Mouse (Mus musculus) limb, embryonic 11.5 days (tissue): ENCODE measurements around the gene Gm44503. TPM values are rescaled to one million over a fixed set of nuclear protein-coding genes. Genes with fewer than 3 reads are reported as not detected.
A peak's percentile ranks its signal among the peaks of the same experiment; 100 is the strongest.

Experiments used
- ATAC-seq: fragments of 200-750 bp; cut with Nextera tagmentation; 2 replicates; pipeline ENCODE4 v1.8.0; 2017; ENCODE audit warnings: low read depth; ENCODE audit not compliant: insufficient number of reproducible peaks, low FRiP score, low TSS enrichment
- DNase-seq: peaks from one replicate; pipeline ENCODE4 v3.0.0-alpha.2; 2015; ENCODE audit warnings: low spot score
- H3K27ac ChIP-seq: fragments of 300-500 bp; sonication (generic); replicated peaks from 2 replicates; pipeline ENCODE4 v1.5.1; 2014; ENCODE audit warnings: low read depth, mild to moderate bottlenecking, low read length
- H3K27me3 ChIP-seq: fragments of 300-500 bp; sonication (generic); 2 replicates; pipeline ENCODE4 v1.6.1; 2014; ENCODE audit warnings: mild to moderate bottlenecking, low read length, mixed read lengths; ENCODE audit not compliant: control insufficient read depth, insufficient read depth
- H3K36me3 ChIP-seq: fragments of 300-500 bp; sonication (generic); 2 replicates; pipeline ENCODE4 v1.6.1; 2014; ENCODE audit warnings: mild to moderate bottlenecking, low read length, moderate library complexity, mixed read lengths; ENCODE audit not compliant: control insufficient read depth, insufficient read depth
- H3K4me1 ChIP-seq: fragments of 300-500 bp; sonication (generic); 2 replicates; pipeline ENCODE4 v1.6.1; 2014; ENCODE audit warnings: low read length, mixed read lengths; ENCODE audit not compliant: control insufficient read depth, insufficient read depth
- H3K4me2 ChIP-seq: fragments of 300-500 bp; sonication (generic); 2 replicates; pipeline ENCODE4 v1.6.1; 2014; ENCODE audit warnings: low read depth, mild to moderate bottlenecking, moderate library complexity; ENCODE audit not compliant: severe bottlenecking
- H3K4me3 ChIP-seq: fragments of 300-500 bp; sonication (generic); 2 replicates; pipeline ENCODE4 v1.5.1; 2014; ENCODE audit warnings: low read depth, low read length
- H3K9ac ChIP-seq: fragments of 300-500 bp; sonication (generic); 2 replicates; pipeline ENCODE4 v1.6.1; 2014; ENCODE audit warnings: mild to moderate bottlenecking, low read length
- H3K9me3 ChIP-seq: fragments of 300-500 bp; sonication (generic); 2 replicates; pipeline ENCODE4 v1.6.1; 2016; ENCODE audit warnings: low read length; ENCODE audit not compliant: control insufficient read depth
- WGBS: fragments of 180-500 bp; shearing (Covaris S2); extraction: QIAGEN DNeasy Blood & Tissue Kit; methylation state at CpG from one replicate; pipeline ENCODE4 v1.1.7; 2014; 5-methylcytosine and 5-hydroxymethylcytosine counted together
- polyA plus RNA-seq: library from polyadenylated mRNA; unstranded; fragments of >200 nt; fragmentation: Nextera tagmentation; extraction: Ambion mirVana; gene quantifications from 2 replicates; pipeline ENCODE4 v1.2.1, GENCODE M21; 2014

Gene Gm44503
- polyA plus RNA-seq, 1 experiment from 2014 or later = not detected

GRCm38 (mm10) chr9:72955546-72955945, 3.1 kb upstream of the Gm44503 start:
- DNase-seq (peak; percentile 63), ATAC-seq (no peak)
- H3K4me3 ChIP-seq = no peak overlapping the region
- H3K4me1 ChIP-seq = peaks cover 2% of the 10 kb centered on the region; the same call in 1 of the 2 replicates
- no peaks in the 10 kb centered on the region for H3K27me3 ChIP-seq
- WGBS = 9% methylated on average over 1 of the region's 1 CpGs
- H3K36me3 ChIP-seq = no peaks in the 10 kb centered on the region
- no peak overlapping the region for H3K4me2 ChIP-seq
- H3K9me3 ChIP-seq = no peaks in the 10 kb centered on the region
- no peak overlapping the region for H3K9ac ChIP-seq
- no peak overlapping the region for H3K27ac ChIP-seq

- Histone ChIP-seq H3K4me2 (no peak overlapping the region), H3K9me3 (no peaks in the 10 kb centered on the region), H3K9ac (no peak overlapping the region), H3K36me3 (no peaks in the 10 kb centered on the region), H3K4me1 (peaks cover 2% of the 10 kb centered on the region; the same call in 1 of the 2 replicates), H3K27me3 (no peaks in the 10 kb centered on the region), H3K27ac (no peak overlapping the region), H3K4me3 (no peak overlapping the region)
- DNase-seq = no peak
- ATAC-seq = no peak
- WGBS = 66% methylated on average over 8 of the region's 8 CpGs
These were observed 2.7 kb downstream of the Gm44503 start for GRCm38 (mm10) chr9:72961346-72961745.

GRCm38 (mm10) chr9:72961959-72962358, 3.3 kb downstream of the Gm44503 start:
- H3K27me3 ChIP-seq = no peaks in the 10 kb centered on the region
- no peaks in the 10 kb centered on the region for H3K36me3 ChIP-seq
- H3K4me1 ChIP-seq = peaks cover 2% of the 10 kb centered on the region; the same call in 1 of the 2 replicates
- H3K4me3 ChIP-seq = no peak overlapping the region
- no peak overlapping the region for H3K27ac ChIP-seq
- 84% methylated on average over 15 of the region's 15 CpGs for WGBS
- H3K9ac ChIP-seq = no peak overlapping the region
- no peak overlapping the region for H3K4me2 ChIP-seq
- H3K9me3 ChIP-seq = no peaks in the 10 kb centered on the region
- DNase-seq (no peak), ATAC-seq (no peak)

- Histone ChIP-seq H3K4me1 (no peaks in the 10 kb centered on the region), H3K27me3 (no peaks in the 10 kb centered on the region), H3K36me3 (no peaks in the 10 kb centered on the region), H3K9ac (no peak overlapping the region), H3K9me3 (no peaks in the 10 kb centered on the region), H3K27ac (no peak overlapping the region), H3K4me3 (no peak overlapping the region), H3K4me2 (no peak overlapping the region)
- 37% methylated on average over 11 of the region's 11 CpGs for WGBS
- peak; percentile 31 for DNase-seq
- ATAC-seq = no peak
These were observed 9.9 kb downstream of the Gm44503 start for GRCm38 (mm10) chr9:72968349-72969061.

- H3K4me1 ChIP-seq = no peaks in the 10 kb centered on the region
- H3K9me3 ChIP-seq = no peaks in the 10 kb centered on the region
- no peak overlapping the region for H3K4me2 ChIP-seq
- no peaks in the 10 kb centered on the region for H3K36me3 ChIP-seq
- H3K27ac ChIP-seq = no peak overlapping the region
- ATAC-seq (no peak), DNase-seq (no peak)
- no peak overlapping the region for H3K9ac ChIP-seq
- WGBS = 70% methylated on average over 7 of the region's 7 CpGs
- H3K4me3 ChIP-seq = no peak overlapping the region
- no peaks in the 10 kb centered on the region for H3K27me3 ChIP-seq
These were observed 11.2 kb downstream of the Gm44503 start for GRCm38 (mm10) chr9:72969874-72970273.

GRCm38 (mm10) chr9:72972435-72972834, 13.8 kb downstream of the Gm44503 start:
- Histone ChIP-seq H3K9ac (no peak overlapping the region), H3K36me3 (no peaks in the 10 kb centered on the region), H3K27ac (no peak overlapping the region), H3K4me1 (no peaks in the 10 kb centered on the region), H3K4me3 (no peak overlapping the region), H3K27me3 (no peaks in the 10 kb centered on the region), H3K9me3 (no peaks in the 10 kb centered on the region), H3K4me2 (no peak overlapping the region)
- DNase-seq = no peak
- ATAC-seq = no peak
- 90% methylated on average over 5 of the region's 5 CpGs for WGBS

GRCm38 (mm10) chr9:72972984-72973383, 14.3 kb downstream of the Gm44503 start:
- no peak overlapping the region for H3K27ac ChIP-seq

GRCm38 (mm10) chr9:72974734-72975133, 16.1 kb downstream of the Gm44503 start:
- H3K36me3 ChIP-seq = no peaks in the 10 kb centered on the region
- no peak overlapping the region for H3K4me3 ChIP-seq
- no peaks in the 10 kb centered on the region for H3K9me3 ChIP-seq
- no peak overlapping the region for H3K27ac ChIP-seq
- no peak for ATAC-seq
- no peaks in the 10 kb centered on the region for H3K27me3 ChIP-seq
- no peak for DNase-seq
- no peak overlapping the region for H3K9ac ChIP-seq
- WGBS = 94% methylated on average over 5 of the region's 5 CpGs
- no peaks in the 10 kb centered on the region for H3K4me1 ChIP-seq
- no peak overlapping the region for H3K4me2 ChIP-seq

More at GRCm38 (mm10) chr9:72972984-72973383, 14.3 kb downstream of the Gm44503 start:
- ATAC-seq = no peak
- DNase-seq = no peak
- Histone ChIP-seq H3K36me3 (no peaks in the 10 kb centered on the region), H3K9ac (no peak overlapping the region), H3K4me3 (no peak overlapping the region), H3K9me3 (no peaks in the 10 kb centered on the region), H3K4me1 (no peaks in the 10 kb centered on the region), H3K4me2 (no peak overlapping the region), H3K27me3 (no peaks in the 10 kb centered on the region)

- Histone ChIP-seq H3K27ac (no peak overlapping the region), H3K36me3 (no peaks in the 10 kb centered on the region), H3K27me3 (no peaks in the 10 kb centered on the region), H3K4me3 (no peak overlapping the region), H3K9me3 (no peaks in the 10 kb centered on the region), H3K4me2 (no peak overlapping the region), H3K4me1 (no peaks in the 10 kb centered on the region), H3K9ac (no peak overlapping the region)
- WGBS = 92% methylated on average over 1 of the region's 1 CpGs
- DNase-seq (no peak), ATAC-seq (no peak)
These were observed 16.6 kb downstream of the Gm44503 start for GRCm38 (mm10) chr9:72975242-72975641.
